Mouse (Mus musculus): ENCODE data around the gene Plekhm3.

Gene Plekhm3

DNA sequence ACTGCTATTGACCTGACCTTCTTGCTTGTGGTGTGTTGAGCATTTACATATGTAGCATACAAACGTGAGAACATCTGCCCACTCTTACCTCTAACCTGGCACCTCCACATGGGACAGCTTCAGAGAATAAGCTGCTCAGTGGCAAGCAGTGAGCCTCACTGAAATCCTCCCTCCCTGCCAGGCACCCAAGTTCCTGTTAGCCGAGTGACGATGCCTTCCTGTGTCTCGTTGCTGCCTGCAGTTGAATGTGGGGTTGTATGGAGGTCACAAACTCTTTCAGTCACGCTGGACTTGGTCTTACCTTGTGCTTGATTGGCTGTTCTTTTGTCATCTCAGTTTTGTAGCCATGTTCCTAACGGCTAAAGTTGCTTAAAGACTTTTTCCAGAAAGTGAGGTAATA lies 133.1 kb downstream of the Plekhm3 start:
- no peak for DNase-seq

GRCm38 (mm10) chr1:64817709-64818108 lies 138.9 kb downstream of the Plekhm3 start:
- no peak for DNase-seq

- DNase-seq, result no peak
Observed at GRCm38 (mm10) chr1:64813182-64813581, 143.4 kb downstream of the Plekhm3 start.

- no peak for DNase-seq
Observed at GRCm38 (mm10) chr1:64811956-64812355, 144.7 kb downstream of the Plekhm3 start.

GRCm38 (mm10) chr1:64809085-64809484 lies 147.5 kb downstream of the Plekhm3 start:
- DNase-seq, result no peak

GRCm38 (mm10) chr1:64807766-64808165 lies 148.9 kb downstream of the Plekhm3 start:
- DNase-seq, result no peak

DNA sequence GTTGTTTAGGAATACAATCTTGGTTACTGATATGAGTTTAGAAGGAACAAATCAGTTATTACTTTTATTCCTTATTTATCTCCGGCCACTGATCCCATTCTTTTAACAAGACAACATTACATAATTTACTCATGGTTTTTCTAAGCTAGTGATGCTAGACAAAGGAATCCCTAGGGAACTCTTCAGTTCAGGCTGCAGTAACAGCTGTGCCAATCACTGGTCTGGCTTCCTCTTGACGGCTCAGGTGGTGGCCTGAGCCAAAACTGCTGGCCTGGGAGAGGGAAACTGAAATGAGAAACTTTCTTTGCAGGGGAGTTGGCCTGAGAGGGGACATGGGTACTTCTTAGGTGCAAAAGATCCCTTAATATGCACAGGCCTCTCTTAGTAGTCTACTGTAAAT lies 151.4 kb downstream of the Plekhm3 start:
- no peak for DNase-seq

- no peak for DNase-seq
Observed at GRCm38 (mm10) chr1:64802631-64803030, 154.0 kb downstream of the Plekhm3 start.

DNA sequence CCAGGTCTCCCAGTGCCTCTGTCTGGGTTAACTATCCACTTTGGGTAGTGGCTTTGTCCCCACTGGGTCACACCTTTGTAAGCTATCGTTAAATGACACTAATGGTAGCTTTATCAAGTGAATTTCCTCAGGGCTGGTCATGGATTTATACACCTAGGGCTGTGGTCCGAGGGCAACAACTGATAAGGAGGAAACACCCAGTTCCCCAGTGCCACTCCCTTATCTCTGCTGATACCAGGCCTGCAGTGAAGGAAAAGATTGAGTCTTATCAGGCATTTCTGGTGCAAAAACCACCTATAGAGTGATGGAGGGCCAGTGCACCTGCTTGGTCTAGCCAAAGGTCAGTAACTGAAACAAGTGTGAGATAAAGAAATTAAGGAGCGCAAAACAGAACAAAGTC lies 159.0 kb downstream of the Plekhm3 start:
- no peak for DNase-seq

- DNase-seq, result no peak
Observed at GRCm38 (mm10) chr1:64796867-64797582, 159.6 kb downstream of the Plekhm3 start.

GRCm38 (mm10) chr1:64795284-64796040 lies 161.2 kb downstream of the Plekhm3 start:
- DNase-seq, result peak; percentile 21

DNA sequence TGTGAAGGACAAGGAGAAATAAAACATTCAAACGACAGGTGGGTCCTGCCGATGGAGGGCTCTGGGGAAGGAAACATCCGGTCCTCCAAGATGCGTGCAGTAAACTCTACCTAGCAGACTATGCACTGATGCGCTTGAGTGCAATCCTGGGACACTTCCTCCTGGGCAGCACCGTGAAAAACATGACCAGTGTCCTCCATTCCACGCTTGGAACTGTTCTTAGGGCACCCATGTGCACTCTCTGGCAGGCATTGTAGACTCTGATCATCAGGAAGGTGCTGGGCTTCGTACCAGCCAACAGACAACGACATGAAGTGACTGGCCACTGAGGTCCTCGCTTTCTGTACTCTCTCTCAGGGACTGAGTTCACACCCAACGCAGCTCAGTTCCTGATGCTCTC lies 162.5 kb downstream of the Plekhm3 start:
- no peak for DNase-seq

- DNase-seq, result no peak
Observed at GRCm38 (mm10) chr1:64793234-64793530, 163.4 kb downstream of the Plekhm3 start.

DNA sequence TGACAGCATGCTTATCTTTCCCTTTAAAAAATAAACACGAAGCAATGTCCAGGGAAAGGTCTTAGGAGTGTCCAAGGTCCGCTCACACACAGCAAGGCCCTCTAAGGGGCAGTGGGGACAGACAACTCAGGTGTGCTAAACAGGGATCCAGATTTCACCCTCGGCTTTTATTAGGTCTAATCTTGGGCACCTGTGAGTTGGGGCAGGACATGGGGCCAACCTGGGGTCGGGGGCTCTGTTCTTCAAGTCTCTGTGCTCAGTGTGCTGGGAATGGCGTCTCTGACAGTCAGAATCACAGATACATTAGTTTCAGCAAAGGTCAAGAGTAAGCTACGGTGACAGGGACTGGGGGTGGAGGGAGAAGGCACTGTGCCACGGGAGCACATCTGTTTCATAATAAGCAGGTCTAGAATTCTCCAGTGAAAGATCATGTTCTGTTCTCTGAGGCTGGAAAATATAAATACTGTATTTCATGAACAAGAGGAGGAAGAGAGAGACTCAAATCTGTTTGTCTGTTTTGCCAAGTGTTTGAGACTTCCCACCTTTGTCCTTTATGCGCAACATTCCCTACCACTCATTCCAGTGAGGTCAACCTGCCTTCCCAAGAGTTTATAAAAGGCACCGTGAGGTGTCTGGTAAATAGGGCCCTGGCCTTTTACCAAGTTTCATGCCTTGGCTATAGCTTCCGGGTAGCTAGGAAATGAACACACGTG lies 163.9 kb downstream of the Plekhm3 start:
- DNase-seq, result no peak

DNA sequence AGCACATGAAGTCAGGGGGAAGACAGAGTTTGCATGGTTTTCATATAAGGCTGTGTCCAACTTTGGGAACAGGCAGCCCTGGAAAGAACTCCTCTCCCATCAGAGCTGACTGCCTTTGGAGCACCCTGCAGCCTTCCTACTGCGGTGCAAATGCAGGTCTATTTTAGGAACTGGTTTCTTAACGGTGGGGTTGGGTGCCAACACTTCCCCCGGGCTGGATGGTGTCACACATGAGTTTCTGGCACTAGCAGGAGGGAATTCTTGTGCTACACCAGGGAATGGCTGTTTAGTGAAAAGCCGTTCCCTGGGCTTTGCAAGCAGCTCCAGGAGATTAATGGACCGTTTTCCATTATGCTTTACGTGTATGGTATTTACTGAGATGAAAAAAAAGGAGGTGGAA lies 164.8 kb downstream of the Plekhm3 start:
- DNase-seq, result no peak

- DNase-seq, result no peak
Observed at GRCm38 (mm10) chr1:64790806-64791790, 165.5 kb downstream of the Plekhm3 start.

- DNase-seq, result peak; percentile 62
Observed at GRCm38 (mm10) chr1:64787701-64788515, 168.7 kb downstream of the Plekhm3 start.

DNA sequence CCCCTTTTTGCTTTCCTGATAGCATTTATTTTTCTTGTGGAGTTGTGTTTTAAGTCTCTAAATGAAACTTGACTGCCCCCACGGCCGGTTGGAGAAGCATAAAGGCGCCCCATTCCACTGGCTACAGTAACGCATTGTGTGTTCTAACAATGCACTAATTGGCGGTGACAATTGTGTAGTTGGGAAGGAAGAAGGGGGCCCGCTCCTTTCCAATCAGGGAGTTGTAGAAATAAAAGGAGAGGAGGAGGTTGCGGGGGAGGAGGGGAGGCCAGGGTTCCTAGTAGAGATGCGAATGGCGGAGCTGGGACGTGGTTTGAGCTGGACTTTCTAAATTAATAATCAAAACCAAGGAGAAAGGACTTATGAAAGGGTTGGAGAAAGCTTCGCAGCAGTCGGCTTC lies 176.8 kb downstream of the Plekhm3 start:
- no peak for DNase-seq

DNA sequence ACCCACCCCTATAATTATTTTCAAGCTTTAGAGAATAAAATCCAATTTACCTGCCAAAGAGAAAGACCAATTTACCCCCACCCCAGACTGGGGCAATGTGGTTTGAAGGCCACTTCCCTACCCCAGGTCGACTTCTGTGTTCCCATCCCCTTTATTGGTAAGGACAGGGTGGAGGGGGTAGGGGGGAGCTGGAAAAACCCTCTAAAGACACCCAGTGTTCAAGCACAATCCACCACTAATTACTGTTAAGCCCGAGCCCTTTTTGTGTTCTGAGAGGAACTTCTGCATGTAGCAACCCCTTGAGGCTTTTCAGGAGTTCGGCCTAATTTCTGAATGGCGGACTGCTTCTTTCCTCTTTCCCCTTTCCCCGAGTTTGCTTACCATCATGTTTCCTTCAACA lies 177.2 kb downstream of the Plekhm3 start:
- no peak for DNase-seq

DNA sequence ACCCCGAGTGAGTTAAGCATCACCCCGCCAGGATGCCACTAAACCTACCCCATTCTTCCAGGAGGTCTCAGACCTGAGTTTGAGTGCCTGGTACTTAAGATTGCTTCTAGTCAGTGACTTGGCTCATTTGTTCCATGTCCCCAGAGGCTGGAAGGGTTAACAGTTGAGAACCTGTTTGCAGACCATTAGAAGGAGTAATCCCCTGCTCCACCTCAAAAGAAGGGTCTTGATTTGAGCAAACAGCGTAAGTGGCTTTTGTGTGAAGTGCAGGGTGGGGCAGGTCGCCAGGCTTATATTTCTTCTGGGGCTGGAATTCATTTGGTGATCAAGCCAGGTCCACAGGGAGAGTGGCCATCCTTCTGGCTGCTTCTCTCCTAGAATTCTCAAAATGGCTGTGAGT lies 183.3 kb downstream of the Plekhm3 start:
- DNase-seq, result no peak

DNA sequence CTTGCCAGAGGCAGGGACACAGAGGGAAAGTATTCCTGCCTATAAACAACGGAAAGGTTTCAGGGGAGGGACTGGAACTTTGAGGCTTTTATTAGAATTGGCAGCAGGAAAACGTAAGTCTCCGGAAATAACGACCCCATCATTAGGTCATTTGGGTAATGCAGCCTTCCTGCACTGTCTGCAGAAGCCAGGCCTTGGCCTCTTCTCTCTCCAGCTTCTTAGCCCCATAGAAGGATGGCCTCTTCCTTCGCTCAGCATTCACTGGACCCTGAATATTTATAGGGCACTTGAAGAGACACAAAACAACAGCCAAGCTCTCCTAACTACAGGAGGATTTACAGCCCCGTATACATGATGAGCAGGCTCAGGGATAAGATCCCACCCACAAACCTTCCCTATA lies 186.5 kb downstream of the Plekhm3 start:
- no peak for DNase-seq

DNA sequence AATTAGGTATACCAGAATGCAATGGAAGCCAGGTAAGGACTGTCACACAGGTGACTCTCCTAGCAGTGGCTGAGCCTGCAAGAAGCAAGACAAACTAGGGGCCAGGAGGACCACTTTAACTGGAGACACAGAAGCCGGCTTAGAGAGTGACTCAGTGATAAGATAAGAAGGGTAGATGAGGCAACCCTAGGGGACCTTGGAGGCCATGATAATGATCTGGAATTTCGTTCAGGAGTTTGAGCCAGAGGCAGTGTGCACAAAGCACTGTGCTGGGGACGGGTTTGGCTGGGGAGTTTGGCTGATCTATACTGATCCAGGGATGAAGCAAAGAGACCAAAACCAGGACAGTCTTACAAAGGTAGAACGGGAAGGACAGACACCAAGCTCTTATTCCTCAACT lies 195.0 kb downstream of the Plekhm3 start:
- no peak for DNase-seq
